Mouse (Mus musculus) limb, embryonic 11.5 days (tissue): ENCODE data around the gene Ercc5. TPM values are rescaled to one million over a fixed set of nuclear protein-coding genes. Genes with fewer than 3 reads are reported as not detected.
A peak's percentile ranks its signal among the peaks of the same experiment; 100 is the strongest.

Source experiments
- ATAC-seq: fragments of 200-750 bp; cut with Nextera tagmentation; 2 replicates; pipeline ENCODE4 v1.8.0; 2017; ENCODE audit warnings: low read depth; ENCODE audit not compliant: insufficient number of reproducible peaks, low FRiP score, low TSS enrichment
- DNase-seq: peaks from one replicate; pipeline ENCODE4 v3.0.0-alpha.2; 2015; ENCODE audit warnings: low spot score
- H3K27ac ChIP-seq: fragments of 300-500 bp; sonication (generic); replicated peaks from 2 replicates; pipeline ENCODE4 v1.5.1; 2014; ENCODE audit warnings: low read depth, mild to moderate bottlenecking, low read length
- H3K27me3 ChIP-seq: fragments of 300-500 bp; sonication (generic); 2 replicates; pipeline ENCODE4 v1.6.1; 2014; ENCODE audit warnings: mild to moderate bottlenecking, low read length, mixed read lengths; ENCODE audit not compliant: control insufficient read depth, insufficient read depth
- H3K36me3 ChIP-seq: fragments of 300-500 bp; sonication (generic); 2 replicates; pipeline ENCODE4 v1.6.1; 2014; ENCODE audit warnings: mild to moderate bottlenecking, low read length, moderate library complexity, mixed read lengths; ENCODE audit not compliant: control insufficient read depth, insufficient read depth
- H3K4me1 ChIP-seq: fragments of 300-500 bp; sonication (generic); 2 replicates; pipeline ENCODE4 v1.6.1; 2014; ENCODE audit warnings: low read length, mixed read lengths; ENCODE audit not compliant: control insufficient read depth, insufficient read depth
- H3K4me2 ChIP-seq: fragments of 300-500 bp; sonication (generic); 2 replicates; pipeline ENCODE4 v1.6.1; 2014; ENCODE audit warnings: low read depth, mild to moderate bottlenecking, moderate library complexity; ENCODE audit not compliant: severe bottlenecking
- H3K4me3 ChIP-seq: fragments of 300-500 bp; sonication (generic); 2 replicates; pipeline ENCODE4 v1.5.1; 2014; ENCODE audit warnings: low read depth, low read length
- H3K9ac ChIP-seq: fragments of 300-500 bp; sonication (generic); 2 replicates; pipeline ENCODE4 v1.6.1; 2014; ENCODE audit warnings: mild to moderate bottlenecking, low read length
- H3K9me3 ChIP-seq: fragments of 300-500 bp; sonication (generic); 2 replicates; pipeline ENCODE4 v1.6.1; 2016; ENCODE audit warnings: low read length; ENCODE audit not compliant: control insufficient read depth
- WGBS: fragments of 180-500 bp; shearing (Covaris S2); extraction: QIAGEN DNeasy Blood & Tissue Kit; methylation state at CpG from one replicate; pipeline ENCODE4 v1.1.7; 2014; 5-methylcytosine and 5-hydroxymethylcytosine counted together
- polyA plus RNA-seq: library from polyadenylated mRNA; unstranded; fragments of >200 nt; fragmentation: Nextera tagmentation; extraction: Ambion mirVana; gene quantifications from 2 replicates; pipeline ENCODE4 v1.2.1, GENCODE M21; 2014

Ercc5 gene
- 26.0 and 29.5 TPM in 2 replicates for polyA plus RNA-seq

DNA sequence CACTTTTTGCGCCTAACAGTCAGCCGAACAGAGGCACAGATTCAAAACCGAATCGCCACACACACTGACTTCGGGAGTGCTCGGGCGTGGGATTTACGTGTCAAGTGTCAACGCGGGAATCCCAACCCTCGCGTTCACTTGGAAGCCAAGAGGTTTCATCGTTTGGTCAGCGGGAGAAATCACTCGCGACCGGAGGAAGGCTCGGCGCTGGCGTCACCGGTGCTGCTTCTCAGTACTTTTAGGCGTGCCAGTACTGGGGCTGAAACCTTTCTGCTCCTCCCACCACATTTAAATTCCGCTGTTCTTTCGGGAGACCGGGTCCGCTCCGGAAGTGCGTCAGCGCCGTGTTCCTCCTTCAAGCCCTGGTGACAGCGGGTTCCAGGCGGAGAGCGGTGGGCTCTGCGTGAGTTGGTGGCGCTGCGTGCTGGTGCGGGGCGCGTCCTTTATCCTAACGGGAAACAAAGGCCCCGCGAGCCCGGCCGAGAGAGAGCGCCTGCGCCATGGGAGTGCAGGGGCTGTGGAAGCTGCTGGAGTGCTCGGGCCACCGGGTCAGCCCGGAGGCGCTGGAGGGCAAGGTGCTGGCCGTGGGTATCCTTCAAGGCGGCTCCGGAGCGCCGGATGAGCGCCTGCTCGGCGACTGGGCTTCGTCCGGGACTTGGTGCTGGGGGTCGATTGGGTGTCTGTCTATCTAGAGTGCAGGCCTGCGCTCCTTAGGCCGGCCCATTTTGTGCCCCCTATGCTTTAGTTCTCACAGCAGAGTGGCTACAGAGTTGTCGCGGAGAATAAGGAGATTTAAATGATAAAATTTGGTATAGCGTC, at the start of gene Ercc5:
Gene Ercc5, plus strand, starts transcription at position 182 of the 819 bp plus-strand sequence.
- H3K9me3 ChIP-seq: no peaks in the 10 kb centered on the region
- peak within 1 kb of the TSS; percentile 76 for H3K9ac ChIP-seq
- peak within 1 kb of the TSS; percentile 74 for H3K27ac ChIP-seq
- ATAC-seq (peak; percentile 97), DNase-seq (peak; percentile 90)
- H3K4me3 ChIP-seq: peak within 1 kb of the TSS; percentile 65
- H3K4me1 ChIP-seq: no peaks in the 10 kb centered on the region
- no peaks in the 10 kb centered on the region; the same call in 1 of the 2 replicates for H3K36me3 ChIP-seq
- H3K27me3 ChIP-seq: no peaks in the 10 kb centered on the region
- peak within 1 kb of the TSS; percentile 51 for H3K4me2 ChIP-seq
- WGBS: under 1% methylated on average over 66 of the region's 66 CpGs

GRCm38 (mm10) chr1:44101448-44102225, 45.9 kb upstream of the Ercc5 start:
- Histone ChIP-seq H3K4me3 (peak overlapping the region; percentile 86), H3K9ac (peak overlapping the region; percentile 73), H3K9me3 (no peaks in the 10 kb centered on the region), H3K4me1 (no peaks in the 10 kb centered on the region), H3K27ac (peak overlapping the region; percentile 71), H3K27me3 (no peaks in the 10 kb centered on the region), H3K36me3 (peaks cover 5% of the 10 kb centered on the region; the same call in 1 of the 2 replicates), H3K4me2 (peak overlapping the region; percentile 60)
- ATAC-seq (peak; percentile 81), DNase-seq (no peak)
- under 1% methylated on average over 55 of the region's 55 CpGs for WGBS

DNA sequence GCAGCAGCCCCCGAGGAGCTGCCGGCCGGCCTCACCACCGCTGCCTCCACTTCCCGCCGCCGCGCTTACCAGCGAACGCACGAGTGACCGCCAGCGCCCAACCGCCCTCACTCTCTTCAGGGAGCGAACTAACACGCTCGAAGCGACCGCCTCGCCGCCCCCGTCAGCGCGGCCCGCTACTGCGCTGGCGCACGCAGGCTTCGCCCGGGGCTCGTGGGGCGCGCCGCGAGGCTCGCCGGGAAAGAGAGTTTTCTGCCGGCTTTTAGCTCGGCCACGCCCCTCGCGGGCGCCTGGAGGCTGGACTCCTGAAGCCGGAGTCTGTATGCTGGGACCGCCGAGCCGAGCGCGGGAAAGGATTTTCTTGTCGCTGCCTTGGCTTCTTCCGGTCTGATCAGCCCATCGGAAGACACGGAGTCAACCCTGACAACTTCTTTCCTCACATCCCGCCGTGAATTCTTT, 45.3 kb upstream of the Ercc5 start, which contains the start of gene Tex30:
Gene Tex30, minus strand, starts transcription at position 183 of the 459 bp plus-strand sequence.
- H3K4me3 ChIP-seq: peak within 1 kb of the TSS; percentile 86
- peaks cover 5% of the 10 kb centered on the region; the same call in 1 of the 2 replicates for H3K36me3 ChIP-seq
- no peaks in the 10 kb centered on the region for H3K4me1 ChIP-seq
- WGBS: under 1% methylated on average over 55 of the region's 55 CpGs
- peak within 1 kb of the TSS; percentile 60 for H3K4me2 ChIP-seq
- peak within 1 kb of the TSS; percentile 71 for H3K27ac ChIP-seq
- DNase-seq (peak; percentile 96), ATAC-seq (peak; percentile 95)
- H3K9me3 ChIP-seq: no peaks in the 10 kb centered on the region
- peak within 1 kb of the TSS; percentile 73 for H3K9ac ChIP-seq
- H3K27me3 ChIP-seq: no peaks in the 10 kb centered on the region

GRCm38 (mm10) chr1:44102939-44103338, 44.6 kb upstream of the Ercc5 start:
- Histone ChIP-seq H3K4me3 (peak overlapping the region; percentile 86), H3K9me3 (no peaks in the 10 kb centered on the region), H3K4me2 (peak overlapping the region; percentile 60), H3K36me3 (peaks cover 5% of the 10 kb centered on the region; the same call in 1 of the 2 replicates), H3K9ac (peak overlapping the region; percentile 9; the same call in 1 of the 2 replicates), H3K4me1 (no peaks in the 10 kb centered on the region), H3K27me3 (no peaks in the 10 kb centered on the region), H3K27ac (no peak overlapping the region)
- ATAC-seq: no peak
- 18% methylated on average over 5 of the region's 5 CpGs for WGBS
- peak; percentile 25 for DNase-seq

GRCm38 (mm10) chr1:44117571-44117970, 30.0 kb upstream of the Ercc5 start:
- Histone ChIP-seq H3K27me3 (no peaks in the 10 kb centered on the region), H3K4me3 (peak overlapping the region; percentile 49), H3K4me1 (no peaks in the 10 kb centered on the region), H3K27ac (no peak overlapping the region), H3K36me3 (peaks cover 8% of the 10 kb centered on the region), H3K9ac (no peak overlapping the region), H3K4me2 (peak overlapping the region; percentile 46), H3K9me3 (no peaks in the 10 kb centered on the region)
- DNase-seq: no peak
- ATAC-seq: no peak

- Histone ChIP-seq H3K9ac (peak within 1 kb of the TSS; percentile 74), H3K27ac (peak within 1 kb of the TSS; percentile 75), H3K36me3 (peaks cover 8% of the 10 kb centered on the region), H3K4me2 (peak within 1 kb of the TSS; percentile 53), H3K27me3 (no peaks in the 10 kb centered on the region), H3K9me3 (no peaks in the 10 kb centered on the region), H3K4me1 (no peaks in the 10 kb centered on the region), H3K4me3 (peak within 1 kb of the TSS; percentile 49)
- WGBS: under 1% methylated on average over 39 of the region's 39 CpGs
- DNase-seq (peak; percentile 89), ATAC-seq (peak; percentile 97)
These were observed 29.1 kb upstream of the Ercc5 start, which contains the start of the genes Kdelc1 and Bivm for GRCm38 (mm10) chr1:44118239-44119054. TSS of gene Kdelc1 (minus strand) at chr1:44118808. TSS of gene Bivm (plus strand) at chr1:44118957.

- Histone ChIP-seq H3K27ac (peak overlapping the region; percentile 75), H3K36me3 (peaks cover 7% of the 10 kb centered on the region; the same call in 1 of the 2 replicates), H3K4me3 (peak overlapping the region; percentile 49), H3K4me1 (no peaks in the 10 kb centered on the region), H3K27me3 (no peaks in the 10 kb centered on the region), H3K4me2 (peak overlapping the region; percentile 53), H3K9me3 (no peaks in the 10 kb centered on the region), H3K9ac (peak overlapping the region; percentile 74)
- ATAC-seq (peak; percentile 90), DNase-seq (peak; percentile 88)
- WGBS: under 1% methylated on average over 39 of the region's 43 CpGs
These were observed 28.1 kb upstream of the Ercc5 start for GRCm38 (mm10) chr1:44119201-44120073.
